Mouse (Mus musculus): Measurements from ENCODE around the gene Klhl3.

GRCm38 (mm10) chr13:58131692-58132091 is 18.3 kb upstream of the Klhl3 start:
- TF ChIP-seq CTCF (conservative IDR thresholded peaks at IDR 0.05; ENCODE audit: low read length) (0 out of 2 replicates have a peak, but pooled peaks have one; percentile 11), NANOG (IDR thresholded peaks at IDR 0.05; ENCODE audit: borderline replicate concordance, low read length) (no peak)

Measured in E14TG2a.4 (cell line).